Mouse (Mus musculus) layer of hippocampus, adult 11-12 months (tissue): Measurements from ENCODE around the gene Cdk8.

Experiments
- DNase-seq: peaks from one replicate; pipeline ENCODE4 v3.0.0; 2022; ENCODE audit warnings: low spot score

Cdk8 gene

DNA sequence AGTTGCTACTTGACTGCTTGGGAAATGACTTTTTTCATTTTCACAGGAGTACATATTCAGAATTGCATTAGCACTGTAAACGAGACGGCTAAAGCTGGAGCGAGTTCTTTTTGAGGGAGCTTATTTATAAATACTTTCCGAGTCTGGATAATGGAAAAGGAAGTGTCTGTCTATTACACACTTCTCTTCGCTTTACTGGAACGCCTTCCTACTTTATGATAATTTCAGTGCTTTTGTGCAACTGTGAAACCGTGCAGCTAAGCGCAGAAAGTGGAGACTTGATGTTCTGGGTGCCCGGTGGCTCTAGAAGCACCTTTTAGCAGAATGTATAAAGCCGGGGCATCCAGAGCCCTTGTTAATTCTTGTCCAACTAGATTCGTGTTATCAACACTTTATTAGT is 1.8 kb downstream of the Cdk8 start:
- DNase-seq = no peak

DNA sequence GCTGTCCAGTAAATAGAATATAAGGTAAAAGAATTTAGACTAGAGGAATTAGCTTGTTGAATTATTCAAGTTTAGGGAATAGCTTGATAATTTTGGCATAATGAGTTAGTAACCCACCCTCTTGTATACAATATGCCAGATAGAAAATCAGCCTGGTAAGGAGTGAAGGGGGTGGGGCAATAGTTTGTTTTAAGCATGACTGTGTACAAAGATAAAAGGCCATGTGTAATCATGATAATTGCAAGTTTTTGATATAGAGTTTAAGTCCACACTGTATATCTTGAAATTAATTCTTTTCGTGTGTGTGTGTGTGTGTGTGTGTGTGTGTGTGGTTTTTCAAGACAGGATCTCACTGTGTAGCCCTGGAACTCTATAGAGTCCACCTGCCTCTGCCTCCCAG is 3.3 kb downstream of the Cdk8 start:
- DNase-seq = no peak

DNA sequence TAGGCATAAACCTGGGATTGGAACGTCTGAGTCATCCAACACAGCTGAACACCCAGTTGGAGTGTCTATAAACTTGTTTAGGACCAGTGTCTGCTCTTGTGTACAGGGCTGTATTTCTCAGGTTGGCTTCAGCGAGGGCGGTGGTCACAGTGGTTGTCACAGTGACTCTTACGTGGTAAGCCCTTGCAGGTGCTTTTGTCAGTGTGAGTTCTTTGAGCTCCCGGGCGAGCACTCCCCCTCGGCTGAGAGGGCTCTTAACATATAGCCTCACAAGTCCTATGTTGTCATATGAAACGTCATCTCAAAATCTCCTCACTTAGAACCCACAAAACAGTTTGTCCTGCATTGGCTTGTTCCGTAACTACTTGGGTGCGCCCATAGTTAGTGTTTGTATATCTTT is 7.2 kb downstream of the Cdk8 start:
- DNase-seq = no peak

DNA sequence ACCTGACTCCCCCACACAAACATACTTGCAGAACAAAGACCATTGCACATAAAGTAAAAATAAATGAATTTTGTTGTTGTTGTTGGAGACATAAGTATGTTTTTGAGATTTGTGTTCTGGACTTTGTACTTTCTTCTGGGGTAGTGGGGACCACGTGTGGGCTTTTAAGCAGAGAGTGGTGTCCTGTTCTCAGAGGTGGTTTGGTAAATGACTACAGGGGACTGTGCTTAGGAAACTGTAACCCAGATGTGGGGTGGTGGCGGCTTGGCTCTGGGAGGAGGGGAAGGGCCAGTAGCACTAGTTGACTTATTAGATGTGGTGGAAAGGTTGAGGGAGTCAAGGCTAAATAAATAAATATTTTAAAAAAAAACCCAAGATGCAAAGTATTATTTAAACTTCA is 9.7 kb downstream of the Cdk8 start:
- DNase-seq = no peak

DNA sequence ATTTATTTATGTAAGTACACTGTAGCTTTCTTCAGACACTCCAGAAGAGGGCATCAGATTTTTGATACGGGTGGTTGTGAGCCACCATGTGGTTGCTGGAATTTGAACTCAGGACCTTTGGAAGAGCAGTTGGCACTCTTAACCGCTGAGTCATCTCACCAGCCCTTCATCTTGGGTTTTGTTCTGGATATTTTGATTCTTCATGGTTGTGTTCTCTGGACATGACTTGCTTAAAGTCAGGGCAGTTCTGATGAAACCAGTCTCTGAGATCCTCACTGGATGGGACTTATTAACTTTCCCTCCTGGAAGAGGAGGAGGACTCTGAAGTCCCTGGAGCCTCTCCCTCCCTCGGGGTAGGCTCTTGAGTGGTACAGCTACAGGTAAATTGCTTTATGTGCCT is 10.2 kb downstream of the Cdk8 start:
- DNase-seq = no peak

DNA sequence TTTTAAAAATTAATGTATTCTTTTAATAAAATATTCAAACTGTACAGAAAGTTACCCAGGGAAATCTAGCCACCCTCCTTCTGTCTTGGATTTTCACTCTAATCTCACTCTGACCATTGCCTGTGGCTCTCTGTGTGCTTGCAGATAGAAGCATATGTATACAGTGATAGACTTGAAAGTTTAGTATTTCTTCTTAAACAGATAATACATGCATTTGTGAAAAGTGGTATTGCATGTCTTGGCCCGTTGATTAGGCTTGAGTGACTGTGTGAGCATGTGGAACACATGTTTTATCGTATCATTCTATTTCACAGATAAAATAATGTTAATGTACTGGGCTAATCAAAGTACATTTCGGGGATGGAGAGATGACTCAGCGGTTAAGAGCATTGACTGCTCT is 14.2 kb downstream of the Cdk8 start:
- no peak for DNase-seq

DNA sequence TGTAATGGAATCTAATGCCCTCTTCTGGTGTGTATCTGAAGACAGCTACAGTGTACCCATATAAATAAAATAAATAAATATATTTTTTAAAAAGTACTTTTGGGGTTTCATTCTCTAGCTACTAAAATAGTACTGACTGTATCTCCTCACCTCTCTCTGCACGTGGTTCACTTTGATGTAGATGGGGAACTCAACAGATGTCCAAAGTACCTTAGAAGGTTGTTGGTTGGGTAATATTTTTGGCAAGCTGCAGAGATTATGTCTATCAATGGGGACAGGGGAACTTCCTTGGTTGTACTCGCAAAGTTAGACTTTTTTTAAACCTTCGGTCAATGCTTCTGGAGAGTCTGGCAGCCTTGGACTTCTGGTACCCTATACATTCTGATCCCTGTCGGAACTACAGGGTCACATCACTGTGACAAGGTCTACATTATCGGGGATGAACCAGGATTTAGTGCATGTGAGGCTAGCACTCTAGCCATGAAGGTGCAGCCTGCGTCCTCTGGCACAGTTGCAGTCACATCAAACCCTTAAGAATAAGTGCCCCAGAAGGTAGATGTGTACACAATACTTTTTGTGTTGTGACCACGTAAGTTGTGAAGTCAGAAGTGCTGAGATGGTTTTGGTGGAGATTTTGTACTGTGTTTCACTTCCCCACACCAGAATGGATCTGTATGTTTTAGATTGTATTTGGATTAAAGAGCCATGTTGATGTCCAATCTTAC is 14.8 kb downstream of the Cdk8 start:
- DNase-seq = no peak

DNA sequence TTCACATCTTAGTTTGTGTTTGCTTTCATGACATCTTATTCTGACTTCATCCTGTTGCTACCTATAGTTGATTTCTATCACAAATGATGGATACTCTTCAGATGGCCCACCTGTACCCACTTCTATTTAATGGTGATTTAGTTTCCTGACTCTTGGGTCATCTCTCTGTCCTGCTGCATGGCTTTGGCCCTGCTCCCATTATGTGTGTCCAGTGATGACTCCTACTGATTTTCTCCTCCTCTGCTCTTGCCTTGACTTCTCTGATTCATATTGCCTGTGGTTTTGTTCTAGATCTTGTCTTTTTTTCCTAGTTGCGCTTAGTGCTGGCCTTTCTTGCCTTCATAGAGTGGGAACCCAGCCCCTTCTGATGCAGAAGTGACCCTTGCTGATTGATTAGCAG is 15.4 kb downstream of the Cdk8 start:
- no peak for DNase-seq

DNA sequence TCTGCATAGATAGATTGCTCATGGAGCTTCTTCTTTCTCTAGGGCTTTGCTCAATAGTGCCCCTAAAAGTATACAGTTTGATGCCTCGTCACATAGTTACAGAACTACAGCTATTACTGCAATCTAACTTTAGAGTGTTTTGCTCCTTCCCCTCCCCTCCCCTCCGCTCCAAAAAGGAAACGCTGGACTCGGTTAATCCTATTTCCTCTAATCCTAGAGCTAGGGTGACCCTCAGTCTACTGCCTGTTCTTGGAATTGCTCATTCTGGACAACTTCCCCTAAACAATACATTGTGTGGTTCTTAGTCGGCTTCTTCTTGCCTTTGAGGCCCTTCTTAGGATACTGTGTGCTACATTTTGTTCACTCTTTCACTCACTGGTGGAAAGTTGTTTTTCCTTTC is 16.7 kb downstream of the Cdk8 start:
- no peak for DNase-seq

DNA sequence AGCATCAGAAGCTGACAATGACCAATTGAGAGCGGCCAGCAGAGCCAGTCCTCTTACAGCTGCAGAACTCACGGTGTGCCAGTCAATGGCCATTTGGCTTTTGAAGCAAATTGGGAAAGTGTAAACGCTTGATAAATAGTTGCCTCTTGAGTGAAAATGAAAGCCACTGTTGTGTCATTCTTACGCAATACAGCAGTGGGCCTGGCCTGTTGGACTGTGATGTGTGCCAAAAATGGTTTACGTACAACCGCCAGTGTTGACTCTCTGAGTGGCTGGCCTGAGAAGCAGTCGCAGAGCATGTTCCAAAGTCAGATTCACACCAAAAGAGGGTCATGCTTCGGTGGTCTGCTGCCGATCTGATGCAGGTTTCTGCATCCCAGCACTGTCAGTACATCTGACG is 17.7 kb downstream of the Cdk8 start:
- DNase-seq = no peak

DNA sequence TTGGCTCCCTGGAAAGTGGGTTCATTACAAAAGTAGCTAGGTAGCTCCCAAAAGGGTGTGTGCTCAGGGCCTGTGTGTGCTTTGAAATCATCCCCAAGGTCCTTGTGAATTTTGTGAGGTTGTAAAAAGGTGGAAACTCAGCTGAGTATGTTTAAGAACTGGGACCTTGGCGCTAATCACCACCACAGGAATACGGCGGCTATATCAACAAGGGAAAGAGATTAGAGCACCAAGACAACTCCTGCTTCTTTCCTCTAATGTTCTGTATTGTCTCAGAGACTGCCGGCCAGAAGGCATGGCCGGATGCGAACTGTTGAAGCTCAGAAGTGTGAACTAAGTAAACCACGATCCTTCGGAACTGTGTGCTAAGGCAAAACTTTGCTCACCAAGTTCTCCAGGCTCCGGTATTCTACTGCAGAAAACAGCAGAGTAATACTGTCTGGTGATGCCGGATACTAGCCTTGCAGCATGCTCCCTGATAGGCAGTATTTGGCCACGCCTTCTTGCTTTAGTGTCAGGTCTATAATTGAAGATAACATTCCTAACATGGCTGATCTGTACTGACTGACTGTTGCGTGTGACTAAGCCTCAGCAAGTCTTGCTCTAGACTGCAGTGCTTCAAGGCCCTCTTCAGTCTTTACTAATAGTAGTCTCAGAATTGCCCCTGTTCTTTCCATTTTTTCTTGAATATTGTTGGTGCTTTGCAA is 19.5 kb downstream of the Cdk8 start:
- DNase-seq = no peak

DNA sequence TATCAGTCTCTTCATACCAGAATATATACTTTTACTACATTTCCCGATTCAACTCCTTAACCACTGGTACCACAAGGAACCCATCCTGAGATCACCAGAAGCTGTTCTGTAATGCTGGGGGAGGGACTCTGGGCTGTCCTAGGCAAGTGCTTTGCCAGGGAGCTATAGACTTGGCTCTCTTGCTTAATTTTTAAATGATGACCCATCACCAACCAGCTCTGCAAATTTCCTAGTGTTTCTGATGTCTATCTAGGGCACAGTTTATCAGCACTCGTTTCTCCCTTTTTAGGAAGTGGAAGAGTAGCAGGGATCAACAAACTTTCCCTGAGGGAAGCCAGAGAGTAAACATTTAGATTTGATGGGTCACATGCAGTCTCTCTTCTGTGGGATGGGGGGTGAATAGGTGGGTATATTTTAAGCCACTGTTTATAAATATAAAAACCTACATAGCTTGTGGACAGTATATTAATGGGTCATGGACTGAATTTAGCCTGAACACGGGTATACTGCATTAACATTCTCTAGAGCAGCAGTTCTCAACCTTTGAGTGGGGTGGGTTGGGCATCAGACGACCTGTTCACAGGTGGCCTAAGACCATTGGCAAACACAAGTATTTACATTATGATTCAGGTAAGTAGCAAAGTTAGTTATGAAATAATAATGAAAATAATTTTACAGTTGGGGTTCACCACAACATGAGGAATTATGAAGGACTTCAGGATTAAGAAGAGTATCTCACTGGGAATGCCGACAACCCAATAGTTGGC is 20.8 kb downstream of the Cdk8 start:
- no peak for DNase-seq

DNA sequence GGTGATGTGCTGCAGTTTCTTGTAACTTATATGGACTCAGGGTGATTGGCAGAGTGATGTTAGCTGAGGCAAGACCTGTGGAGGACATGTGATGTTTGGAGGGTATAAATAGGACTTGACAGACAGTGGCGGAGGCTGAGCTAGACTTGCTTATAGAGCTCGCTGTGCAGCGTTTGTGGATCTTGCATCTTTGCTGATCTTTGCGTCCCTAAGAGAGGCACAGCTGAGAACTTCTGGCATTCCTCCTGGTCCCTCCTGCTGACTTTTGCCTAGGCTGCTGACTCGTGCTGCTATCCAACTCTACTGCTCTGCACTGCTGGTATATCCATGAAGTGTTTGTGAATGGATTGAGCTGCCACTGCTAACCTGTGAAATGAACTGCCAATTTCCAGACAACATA is 22.6 kb downstream of the Cdk8 start:
- DNase-seq = no peak

DNA sequence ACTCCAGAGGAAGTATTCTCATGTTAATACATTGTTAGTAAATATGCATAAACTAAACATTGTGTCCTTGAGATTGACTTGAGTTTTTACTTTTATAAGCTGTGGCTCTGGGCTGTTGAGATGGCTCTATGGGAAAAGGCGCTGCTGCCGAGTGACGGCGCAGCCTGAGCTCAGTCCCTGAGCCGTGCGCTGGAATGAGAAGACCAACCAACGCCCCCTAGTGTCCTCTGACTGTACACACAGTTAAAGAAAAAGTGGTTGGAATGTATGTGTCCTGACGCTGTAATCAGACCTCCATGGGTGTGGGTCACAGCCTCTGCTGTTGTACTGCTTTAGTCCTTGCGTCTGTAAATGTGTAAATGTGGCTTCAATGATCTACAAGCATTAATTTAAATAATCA is 29.0 kb downstream of the Cdk8 start:
- DNase-seq = no peak

DNA sequence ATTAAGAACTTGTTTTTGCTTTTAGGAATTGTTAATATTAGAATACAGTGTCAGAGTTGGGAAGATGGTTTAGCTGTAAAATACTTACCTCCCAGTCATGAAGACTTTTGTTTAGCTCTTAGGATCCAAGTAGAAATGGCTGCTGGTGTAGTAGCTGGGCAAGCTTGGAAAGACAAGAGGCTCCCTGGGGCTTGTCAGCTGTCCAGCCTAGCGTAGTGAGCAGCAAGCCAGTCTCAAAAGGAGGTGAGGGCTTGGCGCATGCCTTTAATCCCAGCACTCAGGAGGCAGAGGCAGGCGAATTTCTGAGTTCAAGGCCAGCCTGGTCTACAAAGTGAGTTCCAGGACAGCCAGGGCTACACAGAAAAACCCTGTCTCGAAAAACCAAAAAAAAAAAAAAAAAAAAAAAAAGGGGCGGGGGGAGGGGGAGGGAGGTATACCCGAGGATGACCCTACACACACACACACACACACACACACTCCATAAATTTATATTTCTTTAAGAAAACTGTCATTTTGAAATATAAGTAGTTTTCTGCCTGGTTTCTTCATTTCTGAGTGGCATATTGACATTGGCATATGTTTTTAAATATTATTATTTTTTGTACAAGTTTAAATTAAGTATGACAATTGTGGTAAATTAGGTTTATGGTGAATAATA is 35.0 kb downstream of the Cdk8 start:
- DNase-seq = no peak

DNA sequence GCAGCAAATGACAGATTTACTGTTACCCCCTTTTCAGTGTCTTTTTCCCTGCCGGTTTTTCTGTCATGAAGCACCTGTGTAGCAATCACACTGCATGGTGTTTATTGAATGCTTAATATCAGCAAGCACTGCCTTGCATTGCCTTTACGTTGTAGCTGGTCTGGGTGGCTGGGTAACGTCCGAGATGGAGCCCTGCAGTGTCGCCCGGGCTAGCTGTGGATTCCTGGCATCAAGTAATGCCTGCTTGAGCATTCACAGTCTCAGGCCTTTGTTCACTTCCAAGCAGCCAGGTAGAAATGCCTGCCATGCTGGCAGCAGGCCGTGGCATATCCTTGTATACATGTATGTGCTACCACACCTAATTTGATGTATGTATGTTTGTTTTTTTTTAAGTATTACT is 36.7 kb downstream of the Cdk8 start:
- DNase-seq = no peak

DNA sequence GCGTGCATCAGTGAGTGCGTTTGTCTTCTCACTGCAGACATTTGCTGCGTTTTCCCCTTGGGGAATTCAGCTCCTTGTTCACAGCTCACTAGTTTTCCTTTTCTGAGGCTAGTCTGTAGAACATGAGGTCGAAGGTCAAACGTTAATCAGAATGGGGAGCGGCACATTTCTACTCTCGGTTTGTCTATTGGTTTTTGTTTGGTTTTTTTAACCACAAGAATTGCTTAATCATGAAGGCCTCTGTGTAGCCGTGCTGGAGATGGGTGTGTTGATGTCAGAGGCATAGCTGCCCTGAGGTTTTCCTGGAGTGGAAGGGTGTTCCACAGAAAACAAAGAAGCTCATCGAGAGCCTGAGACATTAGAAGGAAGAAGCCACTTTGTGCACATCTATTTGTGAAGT is 39.6 kb downstream of the Cdk8 start:
- no peak for DNase-seq

DNA sequence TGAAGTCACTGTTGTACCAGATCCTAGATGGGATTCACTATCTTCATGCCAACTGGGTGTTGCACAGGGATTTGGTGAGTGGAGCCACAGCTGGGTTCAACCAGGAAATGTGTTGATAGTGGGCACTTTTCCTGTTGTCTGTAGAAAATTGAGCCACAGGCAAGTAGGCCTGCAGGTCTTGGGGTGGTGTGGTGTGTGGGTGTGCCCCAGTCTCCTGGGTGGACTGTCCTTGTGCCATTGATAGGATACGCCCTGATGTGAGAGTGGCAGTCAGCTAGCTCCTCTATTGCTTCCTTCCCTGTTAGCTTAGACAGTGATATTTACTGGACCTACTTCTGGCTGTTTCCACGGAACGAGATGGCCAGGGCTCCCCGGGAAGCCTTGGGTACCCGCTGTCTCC is 40.6 kb downstream of the Cdk8 start:
- no peak for DNase-seq

DNA sequence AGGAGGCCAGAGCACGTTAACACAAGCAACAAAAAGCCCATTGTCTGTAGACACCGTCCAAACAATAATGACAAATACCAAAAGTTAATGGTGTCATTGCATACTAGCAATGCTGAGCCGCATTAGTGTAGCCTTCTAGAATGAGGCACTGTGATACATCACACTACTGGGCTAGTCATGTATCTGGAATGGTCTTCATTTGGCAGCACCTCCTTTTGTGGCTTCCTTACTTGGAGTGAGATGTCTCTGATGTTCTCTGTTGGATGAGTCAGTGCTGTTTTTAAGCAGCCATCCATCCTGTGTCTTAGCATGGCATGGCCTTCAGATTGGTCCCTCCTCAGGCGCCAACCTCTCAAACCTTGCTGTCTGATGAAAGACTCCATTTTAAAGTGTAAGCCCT is 42.1 kb downstream of the Cdk8 start:
- DNase-seq = no peak

DNA sequence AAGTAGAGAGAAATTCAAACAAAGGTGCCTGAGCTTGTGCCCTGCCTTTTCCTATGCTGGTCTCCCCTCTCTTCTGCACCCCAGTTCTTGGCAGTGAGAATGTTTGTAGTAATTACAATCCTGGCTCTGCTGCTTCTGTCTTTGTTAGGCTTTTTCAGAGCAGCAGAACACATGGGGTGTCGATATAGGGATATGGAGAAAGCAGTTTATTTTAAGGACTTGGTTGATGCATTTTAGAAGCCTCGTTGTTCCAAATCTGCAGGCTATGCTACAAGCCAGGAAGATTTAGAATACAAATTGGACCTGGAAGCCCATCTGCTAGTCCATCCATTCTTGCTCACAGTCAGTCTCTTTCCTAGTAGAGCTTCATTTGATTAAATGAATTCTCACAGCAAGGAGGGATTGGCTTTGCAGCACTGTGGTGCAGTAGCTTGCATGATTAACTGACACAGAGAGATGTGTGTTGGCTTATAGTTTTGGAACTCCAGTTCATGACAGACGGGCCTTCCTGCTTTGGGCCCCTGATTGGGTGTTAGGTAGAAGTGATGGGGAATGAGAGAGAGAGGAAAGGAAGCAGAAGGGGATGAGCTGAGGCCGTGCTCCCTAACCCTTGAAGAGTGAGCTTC is 43.5 kb downstream of the Cdk8 start:
- DNase-seq = peak; percentile 21

DNA sequence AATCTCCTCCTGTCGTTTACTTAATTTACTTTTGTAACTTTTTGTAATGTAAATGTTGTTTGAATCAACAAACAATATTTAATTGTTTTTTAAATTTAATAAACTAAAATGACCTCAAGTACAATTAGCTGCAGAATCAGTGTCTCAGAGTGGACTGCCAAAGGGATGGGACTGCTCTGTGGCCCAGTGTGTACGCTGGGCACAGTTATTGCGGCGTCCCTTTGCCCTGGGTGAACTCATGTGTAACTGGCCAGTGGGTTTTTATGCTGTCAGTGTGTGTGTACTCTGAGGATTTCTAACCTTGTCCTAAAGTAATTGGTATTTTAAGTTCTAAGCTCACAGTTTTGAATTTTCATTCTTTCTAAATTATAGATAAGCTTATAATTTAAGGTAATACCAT is 46.5 kb downstream of the Cdk8 start:
- DNase-seq = no peak

DNA sequence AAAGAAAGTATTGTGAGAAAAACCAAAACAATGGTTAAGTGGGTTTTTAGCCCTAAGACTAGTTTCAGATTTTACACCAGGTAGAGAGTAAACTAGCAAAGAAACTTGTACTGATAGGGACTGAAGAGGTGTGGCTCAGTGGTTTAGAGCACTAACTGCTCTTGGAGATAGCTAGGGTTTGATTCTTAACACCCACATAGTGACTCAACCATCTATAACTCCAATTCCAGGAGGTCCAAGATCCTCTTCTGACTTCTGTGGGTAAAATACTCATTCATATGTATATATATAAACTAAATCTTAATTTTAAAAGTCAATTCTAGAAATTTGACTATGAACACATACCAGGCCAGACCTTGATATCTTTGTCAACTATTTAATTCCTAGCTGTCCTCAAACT is 49.0 kb downstream of the Cdk8 start:
- no peak for DNase-seq
